Mouse (Mus musculus) midbrain, embryonic 13.5 days (tissue): ENCODE measurements around the gene Dst. TPM values are rescaled to one million over a fixed set of nuclear protein-coding genes. Genes with fewer than 3 reads are reported as not detected.
A peak's percentile ranks its signal among the peaks of the same experiment; 100 is the strongest.

Source experiments
- ATAC-seq: fragments of 200-750 bp; cut with Nextera tagmentation; 2 replicates; pipeline ENCODE4 v1.8.0; 2017; ENCODE audit warnings: mild to moderate bottlenecking, moderate TSS enrichment, moderate library complexity
- H3K27ac ChIP-seq: fragments of 300-500 bp; sonication (generic); 2 replicates; pipeline ENCODE4 v1.5.1; 2015; ENCODE audit warnings: inconsistent platforms, mild to moderate bottlenecking, moderate library complexity
- H3K27me3 ChIP-seq: fragments of 300-500 bp; sonication (generic); 2 replicates; pipeline ENCODE4 v1.6.1; 2015; ENCODE audit warnings: mild to moderate bottlenecking, inconsistent platforms
- H3K36me3 ChIP-seq: fragments of 300-500 bp; sonication (generic); 2 replicates; pipeline ENCODE4 v1.6.1; 2015; ENCODE audit warnings: mild to moderate bottlenecking, inconsistent platforms
- H3K4me1 ChIP-seq: fragments of 300-500 bp; sonication (generic); replicated peaks from 2 replicates; pipeline ENCODE4 v1.6.1; 2015; ENCODE audit warnings: inconsistent platforms
- H3K4me2 ChIP-seq: fragments of 300-500 bp; sonication (generic); replicated peaks from 2 replicates; pipeline ENCODE4 v1.6.1; 2015; ENCODE audit warnings: moderate library complexity, mild to moderate bottlenecking, inconsistent platforms
- H3K4me3 ChIP-seq: fragments of 300-500 bp; sonication (generic); replicated peaks from 2 replicates; pipeline ENCODE4 v1.5.1; 2015; ENCODE audit warnings: mild to moderate bottlenecking, inconsistent platforms
- H3K9ac ChIP-seq: fragments of 300-500 bp; sonication (generic); replicated peaks from 2 replicates; pipeline ENCODE4 v1.6.1; 2015; ENCODE audit warnings: mild to moderate bottlenecking, inconsistent platforms
- H3K9me3 ChIP-seq: fragments of 300-500 bp; sonication (generic); 2 replicates; pipeline ENCODE4 v1.6.1; 2016; ENCODE audit warnings: mild to moderate bottlenecking, inconsistent platforms
- WGBS: fragments of 180-500 bp; shearing (Covaris S2); methylation state at CpG from one replicate; pipeline ENCODE4 v1.1.7; 2015; 5-methylcytosine and 5-hydroxymethylcytosine counted together
- polyA plus RNA-seq: library from polyadenylated mRNA; unstranded; fragments of >200 nt; fragmentation: Nextera tagmentation; extraction: Ambion mirVana; gene quantifications from 2 replicates; pipeline ENCODE4 v1.2.1, GENCODE M21; 2015

Gene Dst
- polyA plus RNA-seq, 1 experiment from 2014 or later, result 38.3 TPM

DNA sequence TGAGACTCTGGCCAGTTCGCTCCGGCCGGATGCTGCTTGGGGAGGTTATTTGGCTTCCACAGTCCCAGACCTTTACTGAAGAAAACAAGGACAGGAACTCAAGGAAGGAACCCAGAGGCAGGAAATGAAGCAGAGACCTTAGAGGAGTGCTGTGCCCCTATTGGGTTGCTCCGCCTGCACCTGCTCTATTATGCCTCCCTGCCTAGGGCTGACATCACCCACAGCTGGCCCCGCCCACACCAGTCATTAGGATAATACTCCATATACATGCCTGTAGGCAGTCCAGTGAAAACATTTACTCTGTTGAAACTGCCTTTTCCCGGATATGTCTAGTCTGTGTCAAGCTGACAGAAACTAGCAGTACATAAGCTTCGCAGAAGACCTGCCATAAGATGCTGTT is 130.5 kb downstream of the Dst start:
- H3K4me1 ChIP-seq, result peaks cover 16% of the 10 kb centered on the region
- H3K9ac ChIP-seq, result no peak overlapping the region
- no peak overlapping the region for H3K27ac ChIP-seq
- no peak overlapping the region for H3K4me3 ChIP-seq
- no peak overlapping the region for H3K4me2 ChIP-seq
- H3K9me3 ChIP-seq, result no peaks in the 10 kb centered on the region
- H3K27me3 ChIP-seq, result no peaks in the 10 kb centered on the region
- H3K36me3 ChIP-seq, result 0 out of 2 replicates have a peak, but pooled peaks cover 4% of the 10 kb centered on the region
- no peak for ATAC-seq
- WGBS, result 94% methylated on average over 7 of the region's 7 CpGs

DNA sequence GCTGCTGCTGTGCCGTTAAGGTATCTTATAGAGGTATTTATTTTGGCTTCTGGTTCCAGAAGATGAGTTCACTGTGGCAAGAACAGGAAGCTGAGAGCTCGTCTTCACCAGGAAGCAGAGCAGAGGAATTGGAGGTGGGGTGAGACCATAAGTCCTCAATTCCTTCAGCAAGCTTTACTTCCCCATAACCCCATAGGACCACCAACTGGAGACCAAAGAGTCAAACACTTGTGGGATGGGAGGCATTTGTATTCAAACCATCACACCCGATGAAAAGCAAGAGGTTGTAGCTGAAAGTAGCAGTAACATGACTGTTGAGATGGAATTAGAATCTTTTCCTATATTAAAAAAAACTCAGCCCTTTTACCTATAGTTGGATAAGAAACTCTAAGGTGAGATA is 132.0 kb downstream of the Dst start:
- H3K9ac ChIP-seq, result no peak overlapping the region
- peaks cover 20% of the 10 kb centered on the region for H3K4me1 ChIP-seq
- no peak overlapping the region for H3K4me2 ChIP-seq
- 88% methylated on average over 3 of the region's 3 CpGs for WGBS
- H3K4me3 ChIP-seq, result no peak overlapping the region
- H3K27ac ChIP-seq, result no peak overlapping the region
- H3K9me3 ChIP-seq, result no peaks in the 10 kb centered on the region
- ATAC-seq, result no peak
- no peaks in the 10 kb centered on the region for H3K27me3 ChIP-seq
- H3K36me3 ChIP-seq, result 0 out of 2 replicates have a peak, but pooled peaks cover 4% of the 10 kb centered on the region

DNA sequence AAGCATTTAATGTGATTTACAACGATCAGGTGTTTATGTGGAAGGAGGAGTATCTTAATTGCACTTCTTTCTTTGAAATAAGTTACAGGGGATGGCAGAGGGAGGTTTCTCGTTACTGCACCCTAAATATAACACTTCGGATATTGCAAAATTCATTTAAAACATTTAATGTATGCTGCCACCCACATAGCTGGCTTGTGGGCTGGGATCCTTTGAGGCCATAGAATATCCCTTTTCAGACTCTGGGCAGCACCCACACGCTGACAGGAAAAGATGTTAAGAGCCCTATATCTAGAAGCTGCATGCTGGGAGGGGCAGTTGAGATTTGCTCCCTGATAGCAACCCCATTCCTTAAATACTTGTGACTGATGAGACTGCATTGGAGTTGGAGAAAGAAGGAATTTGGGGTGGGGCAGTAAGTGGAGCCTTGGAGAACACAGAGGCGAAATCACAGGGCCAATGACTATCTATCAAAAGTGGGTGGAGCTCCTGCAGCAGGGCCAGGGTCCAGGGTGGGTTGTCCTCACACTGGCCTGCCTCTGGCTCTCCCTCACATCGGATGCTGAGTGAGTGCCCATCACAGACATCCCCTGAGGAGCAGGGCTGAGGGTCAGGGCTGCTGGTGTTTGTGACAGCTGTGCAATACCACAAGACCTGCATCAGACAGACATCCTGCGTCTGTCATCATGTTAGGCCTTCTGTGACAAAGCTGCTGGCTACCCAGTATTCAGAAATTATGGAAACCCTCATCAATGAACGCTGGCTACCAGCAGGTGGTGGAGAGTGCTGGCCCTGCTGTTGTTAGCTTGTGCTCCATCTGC is 133.1 kb downstream of the Dst start:
- H3K9me3 ChIP-seq, result no peaks in the 10 kb centered on the region
- H3K36me3 ChIP-seq, result 0 out of 2 replicates have a peak, but pooled peaks cover 4% of the 10 kb centered on the region
- peak; percentile 71; the same call in 1 of the 2 replicates for ATAC-seq
- no peak overlapping the region for H3K4me2 ChIP-seq
- no peak overlapping the region for H3K4me3 ChIP-seq
- 0 out of 2 replicates have a peak overlapping the region, but pooled peaks have one; percentile 14 for H3K27ac ChIP-seq
- H3K4me1 ChIP-seq, result peaks cover 20% of the 10 kb centered on the region
- H3K27me3 ChIP-seq, result no peaks in the 10 kb centered on the region
- no peak overlapping the region; the same call in 1 of the 2 replicates for H3K9ac ChIP-seq
- WGBS, result 57% methylated on average over 8 of the region's 8 CpGs

DNA sequence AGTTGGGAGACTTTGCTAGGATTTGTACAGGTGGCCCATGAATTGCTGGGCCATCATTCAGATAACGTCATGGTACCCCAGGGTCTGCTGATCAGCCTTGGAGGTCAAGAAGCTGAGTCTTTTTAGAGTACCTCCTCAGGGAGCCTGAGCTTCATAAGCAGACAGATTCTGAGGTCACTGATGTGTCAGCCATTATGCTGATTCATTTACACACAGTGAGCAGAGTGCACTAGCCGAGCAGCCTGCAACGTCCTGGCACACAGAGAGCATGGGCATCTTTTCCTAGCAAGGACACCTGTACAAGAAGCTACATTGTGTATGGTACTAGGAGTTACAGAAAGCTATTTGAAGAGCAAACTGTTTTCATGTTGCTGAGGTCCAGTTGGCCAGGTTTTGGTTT is 134.3 kb downstream of the Dst start:
- WGBS, result 50% methylated on average over 3 of the region's 3 CpGs
- no peaks in the 10 kb centered on the region for H3K9me3 ChIP-seq
- no peaks in the 10 kb centered on the region for H3K27me3 ChIP-seq
- no peak for ATAC-seq
- H3K4me3 ChIP-seq, result no peak overlapping the region
- no peak overlapping the region for H3K9ac ChIP-seq
- peaks cover 24% of the 10 kb centered on the region for H3K4me1 ChIP-seq
- 0 out of 2 replicates have a peak, but pooled peaks cover 4% of the 10 kb centered on the region for H3K36me3 ChIP-seq
- no peak overlapping the region for H3K27ac ChIP-seq
- no peak overlapping the region for H3K4me2 ChIP-seq

DNA sequence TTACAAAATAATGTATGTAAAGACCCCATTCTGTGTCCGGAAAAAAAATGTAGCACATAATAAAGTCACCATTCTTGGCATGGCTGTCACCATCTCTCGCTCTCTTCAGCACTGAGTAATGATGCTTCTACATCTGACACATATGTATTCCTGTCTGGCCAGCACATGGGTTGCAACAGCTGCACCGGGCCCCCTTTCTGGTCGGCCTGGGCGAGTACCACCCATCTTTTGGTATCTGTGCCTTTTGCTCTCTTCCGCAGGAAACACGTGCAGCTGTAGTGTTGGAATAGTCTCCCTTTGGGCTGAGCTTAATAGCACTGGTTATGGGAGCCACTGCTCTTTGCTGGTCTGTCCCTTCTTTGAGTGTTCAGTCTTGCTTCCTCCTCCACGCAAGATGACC is 135.3 kb downstream of the Dst start:
- Histone ChIP-seq H3K9me3 (no peaks in the 10 kb centered on the region), H3K4me1 (peaks cover 29% of the 10 kb centered on the region), H3K27me3 (no peaks in the 10 kb centered on the region), H3K9ac (no peak overlapping the region), H3K27ac (no peak overlapping the region), H3K4me3 (no peak overlapping the region), H3K4me2 (no peak overlapping the region), H3K36me3 (0 out of 2 replicates have a peak, but pooled peaks cover 3% of the 10 kb centered on the region)
- no peak for ATAC-seq
- 82% methylated on average over 8 of the region's 8 CpGs for WGBS

DNA sequence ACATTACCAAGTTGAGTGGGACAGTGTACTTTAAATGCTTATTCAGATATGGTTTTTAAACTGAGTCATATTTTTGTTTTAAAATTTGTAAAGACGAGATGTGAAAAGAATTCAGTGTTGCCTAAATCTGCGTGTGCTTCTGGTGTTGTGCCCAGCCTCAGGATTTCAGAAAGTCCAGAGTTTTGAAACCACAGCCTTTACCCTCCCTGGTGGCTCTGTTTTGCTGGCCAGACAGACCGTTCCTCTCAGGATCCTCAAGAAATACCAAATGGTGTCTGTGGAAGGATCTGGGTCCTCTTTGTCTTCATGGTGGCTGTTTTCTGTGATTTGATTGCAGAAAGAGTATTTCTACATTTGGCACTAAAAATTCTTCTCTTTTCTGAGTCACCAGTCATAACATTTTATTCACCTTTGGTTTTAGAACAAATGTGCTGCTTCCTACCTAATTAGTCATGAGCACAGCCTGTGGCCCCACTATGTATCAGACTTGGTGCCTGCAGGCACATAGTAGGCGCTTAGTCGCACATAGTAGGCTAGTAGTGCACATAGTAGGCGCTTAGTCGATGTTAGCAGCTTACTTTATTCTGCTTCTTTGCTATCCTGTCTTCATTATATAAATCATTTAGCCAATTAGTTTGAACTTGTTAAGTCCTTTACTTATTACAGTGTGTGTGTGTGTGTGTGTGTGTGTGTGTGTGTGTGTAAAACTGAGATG is 136.0 kb downstream of the Dst start:
- peaks cover 30% of the 10 kb centered on the region for H3K4me1 ChIP-seq
- no peak overlapping the region for H3K4me3 ChIP-seq
- no peaks in the 10 kb centered on the region for H3K27me3 ChIP-seq
- H3K36me3 ChIP-seq, result no peaks in the 10 kb centered on the region
- 92% methylated on average over 7 of the region's 7 CpGs for WGBS
- H3K27ac ChIP-seq, result no peak overlapping the region
- H3K4me2 ChIP-seq, result no peak overlapping the region
- H3K9ac ChIP-seq, result no peak overlapping the region
- no peaks in the 10 kb centered on the region for H3K9me3 ChIP-seq
- ATAC-seq, result no peak

DNA sequence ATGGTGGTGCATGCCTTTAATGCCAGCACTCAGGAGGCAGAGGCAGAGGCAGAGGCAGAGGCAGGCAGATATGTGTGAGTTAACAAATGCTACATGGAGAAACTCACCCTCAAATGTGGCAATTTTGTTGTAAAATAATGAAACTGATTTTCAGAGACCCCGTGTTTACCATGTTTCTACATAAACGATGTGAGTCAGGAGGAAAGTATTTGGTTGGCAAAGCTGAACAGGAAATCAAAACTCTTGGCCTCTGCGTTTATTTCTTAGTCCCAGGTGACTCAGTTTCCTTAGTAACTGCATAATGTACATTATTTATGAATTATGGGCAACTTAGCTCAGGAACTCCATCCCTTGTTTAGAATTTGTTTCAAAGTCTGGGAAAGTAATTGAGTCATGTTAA is 136.7 kb downstream of the Dst start:
- Histone ChIP-seq H3K36me3 (no peaks in the 10 kb centered on the region), H3K4me1 (peaks cover 30% of the 10 kb centered on the region), H3K4me3 (no peak overlapping the region), H3K27ac (no peak overlapping the region), H3K27me3 (no peaks in the 10 kb centered on the region), H3K9ac (no peak overlapping the region), H3K4me2 (no peak overlapping the region), H3K9me3 (no peaks in the 10 kb centered on the region)
- WGBS, result 74% methylated on average over 3 of the region's 3 CpGs
- ATAC-seq, result no peak

DNA sequence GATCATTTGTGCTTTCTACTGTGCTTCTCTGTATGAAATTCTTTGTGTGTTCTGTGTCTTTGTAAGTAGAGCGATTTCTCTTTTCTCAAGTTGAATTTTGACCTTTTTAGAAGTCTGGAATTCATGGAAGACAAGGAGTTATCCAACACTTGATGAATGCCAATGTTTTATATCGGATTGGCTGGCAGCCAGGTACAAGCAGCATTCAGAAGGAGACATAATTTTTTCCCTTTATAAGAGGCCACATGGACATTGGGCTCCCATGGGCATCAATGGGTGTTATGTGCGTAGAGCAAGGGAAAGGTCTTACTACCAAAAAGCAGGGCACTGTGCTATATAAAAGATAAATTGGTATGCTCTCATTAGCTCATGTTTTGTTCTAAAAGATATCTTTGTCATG is 139.3 kb downstream of the Dst start:
- H3K4me3 ChIP-seq, result no peak overlapping the region
- peaks cover 26% of the 10 kb centered on the region for H3K4me1 ChIP-seq
- H3K27ac ChIP-seq, result no peak overlapping the region
- no peaks in the 10 kb centered on the region for H3K27me3 ChIP-seq
- H3K36me3 ChIP-seq, result no peaks in the 10 kb centered on the region
- ATAC-seq, result no peak
- no peak overlapping the region for H3K4me2 ChIP-seq
- H3K9ac ChIP-seq, result no peak overlapping the region
- WGBS, result 88% methylated on average over 3 of the region's 3 CpGs
- no peaks in the 10 kb centered on the region for H3K9me3 ChIP-seq

DNA sequence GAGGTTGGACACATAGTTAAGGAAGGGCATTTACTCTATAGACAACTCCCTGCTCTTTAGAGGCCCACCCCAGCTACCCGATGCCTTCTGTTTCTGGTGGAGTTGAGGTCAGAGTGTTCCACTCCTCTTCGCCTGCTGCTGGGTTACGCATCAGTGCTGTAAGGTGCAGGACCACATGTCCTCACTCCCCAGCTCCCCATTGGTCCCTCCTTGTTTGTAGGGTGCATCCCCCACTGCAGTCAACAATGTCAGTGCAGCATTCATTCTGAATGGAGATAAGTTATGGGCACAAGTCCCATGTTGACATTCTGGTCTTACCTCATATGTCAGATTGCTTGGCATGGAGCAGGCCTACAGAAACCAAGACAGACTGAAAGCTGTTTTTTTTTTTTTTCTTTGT is 143.2 kb downstream of the Dst start:
- H3K4me2 ChIP-seq, result no peak overlapping the region
- H3K27me3 ChIP-seq, result no peaks in the 10 kb centered on the region
- H3K9me3 ChIP-seq, result no peaks in the 10 kb centered on the region
- peak; percentile 15; the same call in 1 of the 2 replicates for ATAC-seq
- H3K27ac ChIP-seq, result no peak overlapping the region
- H3K36me3 ChIP-seq, result no peaks in the 10 kb centered on the region
- H3K4me1 ChIP-seq, result peaks cover 28% of the 10 kb centered on the region
- H3K9ac ChIP-seq, result no peak overlapping the region
- WGBS, result 89% methylated on average over 3 of the region's 3 CpGs
- no peak overlapping the region for H3K4me3 ChIP-seq

DNA sequence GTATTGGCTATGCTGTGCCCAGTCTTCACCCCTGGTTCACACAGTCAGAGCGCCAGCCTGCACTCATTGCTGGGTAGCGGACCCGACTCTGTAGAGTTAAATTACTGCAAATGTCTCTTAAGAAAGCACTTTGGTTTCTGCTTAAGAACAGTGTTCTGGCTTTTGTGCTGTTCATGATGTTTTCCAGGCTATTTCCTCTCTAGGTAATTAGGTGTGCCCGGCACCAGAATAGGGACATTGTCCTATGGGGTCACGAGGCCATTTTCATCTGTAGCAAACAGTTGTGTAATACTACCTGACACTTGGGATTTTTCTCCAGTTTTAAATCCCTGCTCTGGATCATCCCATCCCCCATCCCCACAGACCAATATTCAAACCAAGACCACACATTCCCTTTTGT is 144.4 kb downstream of the Dst start:
- WGBS, result 62% methylated on average over 5 of the region's 5 CpGs

DNA sequence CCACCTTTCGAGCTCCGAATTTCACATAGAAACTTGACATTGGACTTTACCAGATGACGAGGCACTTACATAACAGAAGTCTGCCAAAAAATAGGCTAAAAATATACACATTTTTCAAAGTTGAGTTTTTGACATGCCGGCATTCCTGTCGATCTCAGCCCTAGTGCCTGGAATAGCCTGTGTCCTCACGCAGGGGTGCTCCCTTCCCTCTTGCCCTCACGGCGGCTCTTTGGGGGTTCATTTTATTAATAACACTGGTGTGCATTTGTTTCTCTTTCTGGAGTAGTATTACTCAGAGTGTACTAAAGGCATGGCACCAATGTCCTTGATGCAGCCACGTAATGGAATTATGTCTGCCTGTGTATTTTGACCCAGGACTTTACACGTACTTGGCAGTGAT is 146.9 kb downstream of the Dst start:
- 93% methylated on average over 10 of the region's 10 CpGs for WGBS
- Histone ChIP-seq H3K4me3 (no peak overlapping the region), H3K27me3 (no peaks in the 10 kb centered on the region), H3K9ac (no peak overlapping the region), H3K27ac (no peak overlapping the region), H3K4me2 (no peak overlapping the region), H3K9me3 (no peaks in the 10 kb centered on the region), H3K36me3 (no peaks in the 10 kb centered on the region), H3K4me1 (peaks cover 21% of the 10 kb centered on the region)
- no peak for ATAC-seq

More for the DNA sequence above, 144.4 kb downstream of the Dst start:
- no peak for ATAC-seq
- H3K4me2 ChIP-seq, result no peak overlapping the region
- no peaks in the 10 kb centered on the region for H3K27me3 ChIP-seq
- peaks cover 23% of the 10 kb centered on the region for H3K4me1 ChIP-seq
- no peak overlapping the region for H3K9ac ChIP-seq
- no peak overlapping the region for H3K27ac ChIP-seq
- H3K9me3 ChIP-seq, result no peaks in the 10 kb centered on the region
- H3K4me3 ChIP-seq, result no peak overlapping the region
- H3K36me3 ChIP-seq, result no peaks in the 10 kb centered on the region

DNA sequence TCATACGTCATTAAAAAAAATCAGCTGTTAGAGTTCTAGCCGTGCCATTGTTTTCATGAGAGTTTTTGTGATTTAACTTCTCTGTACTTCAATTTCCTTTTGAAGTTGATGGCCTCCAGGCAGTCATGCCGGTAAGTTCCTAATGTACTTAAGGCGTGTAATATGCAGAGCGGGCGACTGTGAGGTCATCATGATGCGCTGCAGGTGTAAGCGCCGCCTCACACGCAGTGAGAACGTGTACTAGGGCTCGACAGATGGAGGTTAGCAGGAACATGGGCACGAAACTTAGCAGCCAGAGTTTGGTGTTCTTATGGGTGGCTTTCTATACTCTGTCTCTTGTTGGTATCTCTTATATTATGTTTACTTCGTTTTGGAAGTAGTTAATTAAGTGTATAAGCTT is 148.6 kb downstream of the Dst start:
- WGBS, result 95% methylated on average over 14 of the region's 14 CpGs
- ATAC-seq, result no peak
- peaks cover 32% of the 10 kb centered on the region for H3K4me1 ChIP-seq
- H3K9me3 ChIP-seq, result no peaks in the 10 kb centered on the region
- no peak overlapping the region for H3K4me3 ChIP-seq
- H3K27me3 ChIP-seq, result no peaks in the 10 kb centered on the region
- no peaks in the 10 kb centered on the region for H3K36me3 ChIP-seq
- no peak overlapping the region for H3K9ac ChIP-seq
- H3K4me2 ChIP-seq, result no peak overlapping the region
- H3K27ac ChIP-seq, result no peak overlapping the region
